Mouse (Mus musculus) brown adipose tissue, adult 24 weeks (tissue): ENCODE results near the gene Hadhb. TPM values are rescaled to one million over a fixed set of nuclear protein-coding genes. Genes with fewer than 3 reads are reported as not detected.

Experiments
- H3K27ac ChIP-seq: fragments of 200-500 bp; replicated peaks from 2 replicates; pipeline ENCODE4 v1.5.1; 2012; ENCODE audit warnings: low read depth, mild to moderate bottlenecking, low read length
- H3K4me1 ChIP-seq: fragments of 200-500 bp; 2 replicates; pipeline ENCODE4 v1.6.1; 2012; ENCODE audit warnings: low read length, mixed read lengths; ENCODE audit not compliant: control insufficient read depth, insufficient read depth, insufficient read length
- H3K4me3 ChIP-seq: fragments of 200-500 bp; 2 replicates; pipeline ENCODE4 v1.5.1; 2012; ENCODE audit warnings: low read depth, mild to moderate bottlenecking, low read length, moderate library complexity; ENCODE audit not compliant: insufficient read depth
- polyA plus RNA-seq: library from polyadenylated mRNA; stranded (reverse); fragments of >200 nt; gene quantifications from 2 replicates; pipeline ENCODE4 v1.2.4, GENCODE M21; 2012; ENCODE audit not compliant: missing spikeins, insufficient read depth, insufficient read length

Hadhb gene
- polyA plus RNA-seq, 1 experiment = 4,386 TPM

DNA sequence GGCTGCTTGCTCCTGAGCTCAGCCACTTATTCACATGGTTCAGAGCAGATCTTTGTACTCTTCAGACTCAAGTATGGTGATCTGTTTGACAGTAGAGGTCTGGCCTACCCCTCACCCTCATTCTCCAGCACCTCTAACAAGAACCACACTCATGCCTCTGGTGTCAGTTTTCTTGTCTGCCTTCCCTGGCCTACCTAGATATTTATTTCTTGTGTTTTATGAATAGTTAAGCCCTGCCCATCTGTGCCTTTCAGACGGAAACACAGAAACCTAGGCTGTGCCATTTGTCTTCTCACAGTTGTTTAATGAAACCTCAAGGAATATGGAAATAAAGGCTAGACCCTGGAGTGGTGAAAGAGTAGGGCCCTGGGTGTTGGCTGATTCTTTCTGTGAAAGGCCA lies 37.0 kb upstream of the Hadhb start:
- H3K4me1 ChIP-seq = no peaks in the 10 kb centered on the region
- H3K4me3 ChIP-seq = no peak overlapping the region
- H3K27ac ChIP-seq = no peak overlapping the region

DNA sequence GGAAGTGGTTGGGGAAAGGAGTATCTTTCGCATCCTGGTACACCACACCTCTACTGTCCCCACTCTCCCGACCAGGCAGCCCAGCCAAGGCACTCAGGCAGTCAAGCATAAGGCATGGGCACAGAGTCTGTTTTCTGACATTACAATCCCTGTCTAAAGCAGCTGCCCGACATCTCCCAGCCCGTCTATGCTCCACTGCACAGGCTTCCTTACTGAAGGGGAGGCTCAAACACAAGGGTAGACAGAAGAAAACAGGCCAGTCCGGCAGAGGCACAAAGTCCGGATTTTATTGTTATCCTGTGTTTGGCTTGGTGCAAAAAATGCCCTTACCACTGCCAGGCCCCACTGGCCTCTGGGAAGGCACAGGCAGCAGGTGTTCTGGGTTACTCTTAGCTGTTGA lies 35.9 kb upstream of the Hadhb start:
- Histone ChIP-seq H3K27ac (no peak overlapping the region), H3K4me3 (no peak overlapping the region), H3K4me1 (no peaks in the 10 kb centered on the region)

DNA sequence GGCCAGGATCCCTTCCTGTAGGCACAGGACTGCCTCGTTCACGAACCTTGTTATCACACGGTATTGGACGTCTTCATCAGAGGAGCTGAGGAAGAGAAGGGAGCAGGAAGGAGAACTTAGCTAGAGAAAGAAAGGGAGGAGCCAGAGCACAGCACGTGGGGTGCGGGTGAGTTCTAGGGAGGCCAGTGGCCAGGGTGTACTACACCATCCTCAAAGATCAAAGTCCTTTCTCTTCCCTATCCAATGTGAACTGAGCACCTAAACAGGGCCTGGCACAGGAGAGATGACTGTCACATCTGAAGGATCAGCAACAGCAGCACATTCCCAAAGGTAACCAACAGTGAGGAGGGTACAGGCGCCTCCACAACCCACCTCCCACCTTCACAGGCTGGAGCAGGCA lies 34.9 kb upstream of the Hadhb start:
- Histone ChIP-seq H3K4me1 (no peaks in the 10 kb centered on the region), H3K27ac (no peak overlapping the region), H3K4me3 (no peak overlapping the region)

DNA sequence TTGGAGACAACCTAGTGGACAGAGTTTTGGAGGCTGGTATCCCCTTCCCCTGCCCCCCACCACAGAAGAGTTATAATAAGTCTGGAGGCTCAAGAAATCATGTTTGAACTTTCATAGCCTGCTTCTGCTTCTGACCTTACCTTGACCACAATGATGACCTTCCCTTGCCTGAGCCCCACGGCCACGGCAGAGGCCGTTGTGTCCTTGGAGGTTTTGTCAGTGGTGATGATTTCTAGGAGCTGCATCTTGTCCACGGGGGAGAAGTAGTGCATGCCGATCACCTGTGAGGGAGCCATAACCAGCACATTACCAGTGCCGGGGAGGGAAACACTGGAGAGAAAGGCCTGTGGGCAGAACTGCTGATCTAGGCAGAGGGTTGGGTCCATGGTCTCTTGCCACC lies 32.6 kb upstream of the Hadhb start:
- Histone ChIP-seq H3K27ac (no peak overlapping the region), H3K4me3 (no peak overlapping the region), H3K4me1 (no peaks in the 10 kb centered on the region)

DNA sequence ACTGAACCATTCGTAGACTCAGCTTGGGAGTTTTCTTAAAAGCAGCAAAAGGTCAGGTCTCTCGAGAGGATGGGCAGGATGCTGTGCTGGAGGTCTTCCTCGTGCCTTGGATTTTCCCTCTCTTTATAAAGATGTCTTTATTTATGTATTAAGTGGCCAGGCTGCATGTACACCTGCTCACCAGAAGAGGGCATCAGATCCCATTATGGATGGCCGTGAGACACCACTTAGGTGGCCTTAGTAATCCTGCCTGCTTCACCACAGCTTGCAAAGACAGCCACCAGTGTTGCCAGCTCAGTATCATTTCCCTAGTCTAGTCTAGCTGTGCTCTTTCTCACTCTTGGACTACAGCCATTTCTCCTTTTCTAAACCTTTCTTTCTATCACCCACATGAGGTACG lies 29.5 kb upstream of the Hadhb start:
- H3K4me1 ChIP-seq = 0 out of 2 replicates have a peak, but pooled peaks cover 2% of the 10 kb centered on the region
- H3K27ac ChIP-seq = no peak overlapping the region
- no peak overlapping the region for H3K4me3 ChIP-seq

DNA sequence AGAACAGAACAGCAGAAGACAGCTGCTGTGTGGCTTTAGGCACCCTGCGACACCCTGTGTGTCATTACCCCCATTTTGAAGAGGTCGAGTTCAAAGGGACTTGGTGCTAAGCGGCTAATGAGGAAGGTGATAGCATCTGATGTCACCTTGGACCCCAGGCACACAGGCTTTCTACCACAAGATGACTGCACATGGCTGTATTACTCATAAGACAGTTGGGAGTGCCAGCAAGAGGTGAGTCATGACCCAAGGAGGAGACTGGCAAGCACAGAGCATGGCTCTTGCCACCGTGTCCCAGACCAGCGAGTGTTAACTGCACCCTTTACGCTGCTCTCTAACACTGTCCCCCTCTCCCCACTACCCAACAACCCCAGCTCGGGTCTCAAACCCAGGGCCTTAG lies 28.3 kb upstream of the Hadhb start:
- peak overlapping the region; percentile 54 for H3K27ac ChIP-seq
- 0 out of 2 replicates have a peak, but pooled peaks cover 2% of the 10 kb centered on the region for H3K4me1 ChIP-seq
- H3K4me3 ChIP-seq = no peak overlapping the region

DNA sequence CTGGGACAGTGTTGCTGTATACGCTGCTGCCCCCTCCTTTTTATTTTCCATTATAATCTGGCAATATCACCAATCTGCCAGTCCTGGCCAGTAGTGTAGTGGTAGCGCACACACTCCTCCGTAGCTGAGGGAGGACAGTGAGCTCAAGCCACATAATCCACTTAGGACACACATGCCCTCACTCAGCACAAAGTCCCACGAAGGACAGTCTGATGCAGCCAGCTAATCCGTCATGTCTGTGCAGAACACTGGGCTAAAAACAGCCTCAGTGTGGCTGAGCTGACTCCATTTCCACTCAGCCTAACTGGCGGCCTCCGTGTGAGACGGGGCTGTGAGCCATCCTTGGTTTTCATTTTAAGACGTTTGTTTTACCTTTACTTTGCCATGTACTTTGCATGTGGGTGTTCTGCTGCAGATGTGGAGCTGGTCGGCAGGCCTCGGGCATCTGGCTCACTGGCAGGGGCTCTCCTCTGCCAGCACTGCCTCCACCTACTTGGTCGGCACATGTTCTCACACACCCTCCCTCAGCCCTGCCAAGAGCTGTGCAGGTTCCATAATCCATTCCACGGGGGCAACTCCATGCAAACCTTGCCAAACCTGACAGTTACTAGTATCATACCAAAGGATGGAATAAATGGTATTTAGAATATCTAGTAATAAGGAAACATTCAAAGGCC lies 27.0 kb upstream of the Hadhb start:
- H3K27ac ChIP-seq = 0 out of 2 replicates have a peak overlapping the region, but pooled peaks have one; percentile 5
- H3K4me3 ChIP-seq = no peak overlapping the region
- 0 out of 2 replicates have a peak, but pooled peaks cover 2% of the 10 kb centered on the region for H3K4me1 ChIP-seq

DNA sequence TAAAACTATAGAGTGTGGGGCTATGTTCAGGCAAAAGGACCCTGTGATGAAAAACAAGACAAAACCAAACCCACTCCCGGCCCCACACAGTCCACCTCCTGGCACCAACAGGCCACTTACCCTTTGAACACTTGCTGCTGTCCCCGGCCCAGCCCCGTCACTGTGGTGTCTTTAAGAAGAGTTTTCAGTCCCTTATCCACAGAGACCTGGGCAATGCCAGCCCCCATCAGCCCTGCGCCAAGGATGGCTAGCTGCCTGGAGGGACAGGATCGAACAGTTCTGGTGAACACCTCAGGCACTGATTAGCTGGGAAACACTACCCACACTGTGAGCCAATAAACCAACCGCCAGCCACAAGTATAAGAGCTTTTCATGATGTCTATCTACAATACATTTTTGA lies 26.4 kb upstream of the Hadhb start:
- H3K27ac ChIP-seq = no peak overlapping the region

DNA sequence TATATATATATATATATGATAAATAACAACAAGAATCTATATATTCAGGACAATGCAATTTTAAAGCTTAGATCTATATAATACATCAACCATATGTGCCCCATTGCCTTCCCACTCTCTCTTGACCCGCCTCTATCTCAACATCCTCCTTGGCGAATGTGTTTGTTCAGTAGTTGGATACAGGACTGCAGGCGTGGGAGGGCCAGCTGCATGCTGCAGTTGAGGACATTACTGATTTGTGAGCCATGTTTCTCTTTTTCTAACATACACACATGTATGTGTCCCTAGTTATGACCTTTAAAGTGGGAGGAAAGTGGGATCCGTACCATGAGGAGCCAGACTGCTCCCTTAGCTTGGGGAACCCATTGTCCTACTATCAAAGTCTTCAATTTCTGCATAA lies 23.8 kb upstream of the Hadhb start:
- H3K4me3 ChIP-seq = no peak overlapping the region
- H3K27ac ChIP-seq = no peak overlapping the region
- 0 out of 2 replicates have a peak, but pooled peaks cover 2% of the 10 kb centered on the region for H3K4me1 ChIP-seq

More for the DNA sequence above, 26.4 kb upstream of the Hadhb start:
- Histone ChIP-seq H3K4me3 (no peak overlapping the region), H3K4me1 (0 out of 2 replicates have a peak, but pooled peaks cover 2% of the 10 kb centered on the region)

DNA sequence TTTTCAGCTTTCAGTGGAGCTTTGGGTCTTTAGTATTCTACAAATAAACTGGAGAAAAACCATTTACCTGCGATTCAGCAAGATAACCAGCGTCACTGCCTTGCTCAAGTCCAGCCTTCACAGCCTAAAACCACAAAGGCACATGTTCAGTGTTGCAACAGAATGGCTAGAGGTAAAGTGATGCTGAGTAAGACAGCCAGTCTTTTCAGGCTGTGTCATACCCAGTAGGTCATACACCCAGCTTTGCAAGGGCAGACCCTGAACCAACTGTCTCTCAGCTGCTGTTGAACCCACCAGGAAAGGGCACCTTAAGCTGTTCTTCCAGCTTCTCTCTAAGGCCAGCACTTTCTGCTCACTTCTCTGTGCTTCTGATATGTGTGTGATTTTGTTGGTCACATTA lies 22.9 kb upstream of the Hadhb start:
- H3K4me3 ChIP-seq = no peak overlapping the region
- peaks cover 5% of the 10 kb centered on the region; the same call in 1 of the 2 replicates for H3K4me1 ChIP-seq
- no peak overlapping the region for H3K27ac ChIP-seq

DNA sequence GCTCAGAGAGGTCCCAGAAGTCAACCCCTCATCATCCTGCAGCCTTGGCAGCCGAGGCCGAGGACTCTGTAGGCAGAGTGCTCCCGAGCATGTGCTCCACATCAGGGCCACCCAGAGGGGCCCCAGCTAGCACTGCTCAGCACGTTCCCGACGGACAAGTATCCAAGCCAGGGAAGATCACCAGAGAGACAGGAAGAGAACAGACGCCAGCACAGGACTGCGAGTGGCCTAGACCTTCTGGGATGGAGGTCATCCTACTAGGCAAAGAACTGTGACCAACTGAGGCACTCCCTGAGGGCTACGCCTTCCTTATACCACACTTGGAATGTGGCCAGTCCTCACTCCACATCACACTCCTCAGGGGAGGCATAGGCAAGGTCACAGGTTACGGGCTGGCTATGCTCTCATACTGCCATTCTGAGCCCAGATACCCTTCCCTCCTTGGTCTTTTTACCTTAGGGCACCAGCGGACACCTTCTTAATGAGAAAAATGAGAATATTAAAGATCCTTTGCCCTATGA lies 19.3 kb upstream of the Hadhb start:
- Histone ChIP-seq H3K27ac (peak overlapping the region; percentile 99), H3K4me1 (peaks cover 4% of the 10 kb centered on the region; the same call in 1 of the 2 replicates), H3K4me3 (no peak overlapping the region)

DNA sequence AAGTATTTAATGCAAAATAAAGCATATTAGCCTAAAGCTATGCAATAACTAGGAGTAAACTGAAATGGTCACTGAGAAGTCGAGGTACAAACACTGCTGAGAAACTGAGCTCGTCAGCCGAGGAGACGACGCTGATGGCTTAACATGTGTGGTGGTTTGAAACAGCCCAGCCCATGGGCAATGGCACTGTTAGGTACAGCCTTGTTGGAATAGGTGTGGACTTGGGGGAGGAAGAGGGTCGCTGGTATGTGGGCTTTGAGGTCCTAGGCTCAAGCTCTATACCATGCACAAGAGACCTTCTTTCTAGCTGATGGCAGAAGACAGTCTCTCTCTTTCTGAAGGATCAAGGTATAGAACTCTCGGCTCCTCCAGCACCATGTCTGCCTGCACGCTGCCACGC lies 17.8 kb upstream of the Hadhb start:
- peak overlapping the region; percentile 97 for H3K27ac ChIP-seq
- no peak overlapping the region for H3K4me3 ChIP-seq
- peaks cover 4% of the 10 kb centered on the region; the same call in 1 of the 2 replicates for H3K4me1 ChIP-seq

DNA sequence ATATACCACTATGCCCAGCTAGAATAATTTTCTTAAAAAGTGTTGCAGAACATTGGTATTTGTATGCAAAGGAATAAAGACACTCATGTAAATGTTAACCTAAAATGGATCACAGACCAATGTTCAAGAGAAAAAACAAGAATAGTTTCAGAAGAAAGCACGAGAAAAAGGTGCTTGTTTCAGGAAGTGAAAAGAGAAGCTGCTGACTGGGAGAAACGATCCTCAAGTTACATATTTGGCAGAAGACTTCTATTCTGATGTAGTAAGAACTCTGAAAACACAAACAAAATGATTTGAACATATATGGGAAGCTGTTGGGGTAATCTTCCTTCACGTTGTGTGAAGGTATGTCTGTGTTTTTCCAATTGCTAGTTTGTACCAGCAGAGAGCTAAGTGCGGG lies 16.9 kb upstream of the Hadhb start:
- Histone ChIP-seq H3K27ac (peak overlapping the region; percentile 63), H3K4me1 (peaks cover 4% of the 10 kb centered on the region; the same call in 1 of the 2 replicates), H3K4me3 (no peak overlapping the region)

DNA sequence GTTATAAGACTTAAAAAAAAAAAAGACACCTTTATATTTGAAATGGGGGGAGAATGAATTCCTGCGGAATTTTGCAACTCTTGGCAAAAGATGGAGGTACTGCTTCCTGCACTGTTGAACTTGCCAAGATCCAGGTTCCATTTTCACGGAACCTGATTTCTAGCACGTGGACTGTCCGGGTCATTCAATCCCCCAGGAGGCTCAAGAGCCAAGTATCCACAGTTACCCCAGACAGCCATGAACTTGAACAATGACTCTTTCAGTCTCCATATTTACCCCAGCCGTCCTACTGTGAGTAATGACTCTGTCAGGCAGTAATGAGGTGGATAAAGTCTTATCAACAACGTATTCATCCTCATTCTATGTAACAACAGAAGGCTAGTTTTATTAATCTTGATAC lies 8.5 kb upstream of the Hadhb start:
- Histone ChIP-seq H3K4me3 (no peak overlapping the region), H3K27ac (peak overlapping the region; percentile 89), H3K4me1 (peaks cover 13% of the 10 kb centered on the region; the same call in 1 of the 2 replicates)

DNA sequence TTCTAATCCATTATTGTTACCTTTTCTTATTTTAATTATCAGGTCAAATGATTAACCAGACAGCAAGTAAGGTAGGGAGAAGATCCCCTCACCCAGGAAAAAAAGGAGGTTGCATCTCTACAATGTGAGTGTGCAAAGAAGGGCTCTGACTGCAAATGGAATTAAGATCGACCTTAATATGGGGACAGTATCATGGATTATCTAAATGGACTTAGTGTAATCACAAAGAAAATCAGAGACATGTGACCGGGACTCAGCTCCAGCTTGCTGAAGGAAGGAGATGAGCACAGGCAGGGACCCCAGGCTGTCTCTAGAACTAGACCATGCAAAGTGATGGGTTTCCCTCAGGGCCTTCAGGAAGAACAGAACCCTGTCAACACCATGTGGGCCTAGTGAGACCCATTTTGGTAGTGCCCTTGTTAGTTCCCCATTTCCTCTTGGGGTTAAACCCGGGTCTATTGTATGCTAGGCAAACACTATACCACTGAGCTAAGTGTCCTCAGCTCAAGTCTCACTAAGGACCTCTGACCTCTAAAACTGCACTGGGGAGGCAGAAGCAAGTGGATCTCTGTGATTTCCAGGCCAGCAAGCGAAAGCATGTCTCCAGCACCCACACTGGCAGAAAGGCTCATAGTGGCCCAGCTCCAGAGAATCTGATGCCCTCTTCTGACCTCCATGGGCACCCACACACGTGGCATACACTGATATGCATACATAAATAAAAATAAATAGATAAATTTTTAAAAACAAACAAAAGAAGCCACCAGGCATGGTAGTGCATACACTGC lies 6.7 kb upstream of the Hadhb start:
- Histone ChIP-seq H3K4me1 (peaks cover 13% of the 10 kb centered on the region; the same call in 1 of the 2 replicates), H3K27ac (peak overlapping the region; percentile 91), H3K4me3 (no peak overlapping the region)
